Mouse (Mus musculus): ENCODE results near the gene Jpt2.

- TF ChIP-seq CTCF (IDR thresholded peaks at IDR 0.05; ENCODE audit: extremely low read depth, insufficient read depth, insufficient read length, insufficient replicate concordance), result 0 out of 2 replicates have a peak, but pooled peaks have one; percentile 2
- peak; percentile 28 for TF ChIP-seq POLR2A (IDR thresholded peaks at IDR 0.05; ENCODE audit: low read depth, low read length)
These were observed 23.9 kb downstream of the Jpt2 start, which contains the start of gene Mapk8ip3 for GRCm38 (mm10) chr17:24936259-24937237.

All from spleen, adult 2 months (tissue).